Mouse (Mus musculus) lung, postnatal 4 days (tissue): ENCODE data around the gene Mtor.
A peak's percentile ranks its signal among the peaks of the same experiment; 100 is the strongest.

Source experiments
- DNase-seq, 2 experiments: peaks; one replicate each; pipeline ENCODE4 v3.0.0; 2021

Gene Mtor

DNA sequence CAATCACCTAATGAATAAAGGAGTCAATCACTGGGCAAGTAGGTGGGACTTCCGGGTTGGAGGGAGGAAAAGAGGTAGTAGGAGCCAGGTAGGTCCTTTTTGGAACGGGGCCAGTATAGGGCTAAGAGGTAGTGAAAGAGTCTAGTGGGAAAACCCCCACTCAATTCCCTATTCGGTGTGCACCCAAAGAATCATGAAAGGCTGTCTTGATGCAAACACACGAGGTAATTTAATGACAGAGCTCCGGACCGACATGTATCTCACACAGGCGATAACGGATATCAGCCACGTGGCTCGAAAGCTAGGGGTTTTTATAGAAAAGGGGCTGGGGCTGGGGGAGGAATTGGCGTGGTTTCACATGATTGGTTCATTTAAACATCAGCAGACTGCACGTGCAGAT is 150.4 kb downstream of the Mtor start:
- no peak for DNase-seq

GRCm38 (mm10) chr4:148600316-148600715 is 151.9 kb downstream of the Mtor start:
- DNase-seq = peak in 1 of 2 experiments; percentile 8

- peak in 1 of 2 experiments; percentile 5 for DNase-seq
Measured at GRCm38 (mm10) chr4:148601871-148602270, 153.5 kb downstream of the Mtor start.

DNA sequence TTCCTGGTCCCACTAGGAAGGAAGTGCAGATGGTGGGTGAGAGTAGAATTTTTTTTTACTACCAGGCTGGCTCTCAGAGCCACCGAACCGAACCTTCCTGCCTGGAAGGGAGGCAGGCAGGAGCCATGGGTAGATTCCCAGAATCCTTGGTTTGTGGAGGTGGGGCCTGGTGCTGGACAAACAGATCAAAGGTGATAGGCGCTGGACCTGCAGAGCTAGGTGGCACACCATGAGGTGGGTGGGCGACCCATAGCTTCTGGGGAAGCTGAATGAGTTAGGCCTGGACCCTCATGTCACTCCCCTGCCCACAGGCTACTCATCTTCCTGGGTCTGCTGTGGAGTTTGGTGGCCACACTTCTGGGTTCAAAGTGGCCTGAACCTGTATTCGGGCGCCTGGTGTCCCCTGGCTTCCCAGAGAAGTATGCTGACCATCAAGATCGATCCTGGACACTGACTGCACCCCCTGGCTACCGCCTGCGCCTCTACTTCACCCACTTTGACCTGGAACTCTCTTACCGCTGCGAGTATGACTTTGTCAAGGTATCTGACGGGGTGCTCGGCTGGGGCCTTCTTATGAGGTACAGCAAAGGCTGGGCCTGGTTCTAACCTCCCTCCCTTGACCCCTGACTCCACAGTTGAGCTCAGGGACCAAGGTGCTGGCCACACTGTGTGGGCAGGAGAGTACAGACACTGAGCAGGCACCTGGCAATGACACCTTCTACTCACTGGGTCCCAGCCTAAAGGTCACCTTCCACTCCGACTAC is 154.1 kb downstream of the Mtor start, which contains the start of gene Masp2:
Gene Masp2, plus strand, starts transcription at position 198 of the 764 bp plus-strand sequence.
- peak in 1 of 2 experiments; percentile 11 for DNase-seq

GRCm38 (mm10) chr4:148603376-148604139 is 155.1 kb downstream of the Mtor start:
- peak in 1 of 2 experiments; percentile 15 for DNase-seq

- DNase-seq = peak in 1 of 2 experiments; percentile 10
Measured at GRCm38 (mm10) chr4:148604141-148604540, 155.7 kb downstream of the Mtor start.

DNA sequence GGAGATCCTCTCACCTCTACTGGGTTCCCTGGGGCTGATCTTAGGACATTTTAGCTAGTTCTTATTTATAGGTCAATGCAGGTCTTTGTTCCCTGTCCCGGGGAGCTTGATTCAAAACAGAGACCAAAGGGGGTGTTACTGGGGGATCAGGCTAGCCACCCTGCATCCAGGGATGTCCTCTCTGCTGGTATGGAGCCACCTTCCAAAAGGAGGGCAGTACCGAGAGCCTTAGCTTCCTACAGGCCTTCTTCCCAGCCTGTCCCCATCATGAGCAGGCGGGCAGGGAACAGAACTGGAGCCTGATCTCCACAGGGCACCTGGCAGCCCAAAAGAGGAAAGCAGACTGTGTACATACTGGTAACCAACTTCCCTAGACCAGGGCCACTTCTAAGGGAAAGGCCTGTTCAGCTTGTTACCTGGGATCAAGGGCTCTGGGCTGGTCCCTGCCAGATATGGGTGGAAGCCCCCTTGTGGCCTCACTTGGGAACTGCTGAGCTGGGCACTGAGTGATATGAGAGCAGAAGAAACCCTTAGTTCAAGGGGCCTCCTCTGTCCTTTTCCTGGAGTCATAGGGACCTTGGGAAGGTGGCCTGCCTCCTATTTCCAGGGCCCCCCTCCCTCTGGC is 156.2 kb downstream of the Mtor start:
- DNase-seq = peak; percentile 65 to 76
